Mouse (Mus musculus) hindbrain, embryonic 12.5 days (tissue): ENCODE measurements around the gene Aldh6a1. TPM values are rescaled to one million over a fixed set of nuclear protein-coding genes. Genes with fewer than 3 reads are reported as not detected.

Experiments
- ATAC-seq: fragments of 200-750 bp; cut with Nextera tagmentation; 2 replicates; pipeline ENCODE4 v1.8.0; 2017; ENCODE audit warnings: moderate TSS enrichment; ENCODE audit not compliant: low FRiP score
- H3K27ac ChIP-seq: fragments of 300-500 bp; sonication (generic); 2 replicates; pipeline ENCODE4 v1.5.1; 2016; ENCODE audit warnings: mild to moderate bottlenecking
- H3K27me3 ChIP-seq: fragments of 300-500 bp; sonication (generic); 2 replicates; pipeline ENCODE4 v1.6.1; 2016; ENCODE audit warnings: mild to moderate bottlenecking
- H3K36me3 ChIP-seq: fragments of 300-500 bp; sonication (generic); 2 replicates; pipeline ENCODE4 v1.6.1; 2016; ENCODE audit warnings: mild to moderate bottlenecking
- H3K4me1 ChIP-seq: fragments of 300-500 bp; sonication (generic); 2 replicates; pipeline ENCODE4 v1.6.1; 2016
- H3K4me2 ChIP-seq: fragments of 300-500 bp; sonication (generic); replicated peaks from 2 replicates; pipeline ENCODE4 v1.6.1; 2016; ENCODE audit warnings: mild to moderate bottlenecking
- H3K4me3 ChIP-seq: fragments of 300-500 bp; sonication (generic); 2 replicates; pipeline ENCODE4 v1.5.1; 2016; ENCODE audit warnings: mild to moderate bottlenecking
- H3K9ac ChIP-seq: fragments of 300-500 bp; sonication (generic); 2 replicates; pipeline ENCODE4 v1.6.1; 2016; ENCODE audit warnings: mild to moderate bottlenecking, moderate library complexity
- H3K9me3 ChIP-seq: fragments of 300-500 bp; sonication (generic); replicated peaks from 2 replicates; pipeline ENCODE4 v1.6.1; 2016; ENCODE audit warnings: mild to moderate bottlenecking
- WGBS: fragments of 180-500 bp; shearing (Covaris S2); methylation state at CpG from one replicate; pipeline ENCODE4 v1.1.7; 2016; 5-methylcytosine and 5-hydroxymethylcytosine counted together
- polyA plus RNA-seq: library from polyadenylated mRNA; unstranded; fragments of >200 nt; fragmentation: Nextera tagmentation; extraction: Ambion mirVana; gene quantifications from 2 replicates; pipeline ENCODE4 v1.2.1, GENCODE M21; 2016

Gene Aldh6a1
- polyA plus RNA-seq, 1 experiment from 2014 or later = 32.6 TPM

DNA sequence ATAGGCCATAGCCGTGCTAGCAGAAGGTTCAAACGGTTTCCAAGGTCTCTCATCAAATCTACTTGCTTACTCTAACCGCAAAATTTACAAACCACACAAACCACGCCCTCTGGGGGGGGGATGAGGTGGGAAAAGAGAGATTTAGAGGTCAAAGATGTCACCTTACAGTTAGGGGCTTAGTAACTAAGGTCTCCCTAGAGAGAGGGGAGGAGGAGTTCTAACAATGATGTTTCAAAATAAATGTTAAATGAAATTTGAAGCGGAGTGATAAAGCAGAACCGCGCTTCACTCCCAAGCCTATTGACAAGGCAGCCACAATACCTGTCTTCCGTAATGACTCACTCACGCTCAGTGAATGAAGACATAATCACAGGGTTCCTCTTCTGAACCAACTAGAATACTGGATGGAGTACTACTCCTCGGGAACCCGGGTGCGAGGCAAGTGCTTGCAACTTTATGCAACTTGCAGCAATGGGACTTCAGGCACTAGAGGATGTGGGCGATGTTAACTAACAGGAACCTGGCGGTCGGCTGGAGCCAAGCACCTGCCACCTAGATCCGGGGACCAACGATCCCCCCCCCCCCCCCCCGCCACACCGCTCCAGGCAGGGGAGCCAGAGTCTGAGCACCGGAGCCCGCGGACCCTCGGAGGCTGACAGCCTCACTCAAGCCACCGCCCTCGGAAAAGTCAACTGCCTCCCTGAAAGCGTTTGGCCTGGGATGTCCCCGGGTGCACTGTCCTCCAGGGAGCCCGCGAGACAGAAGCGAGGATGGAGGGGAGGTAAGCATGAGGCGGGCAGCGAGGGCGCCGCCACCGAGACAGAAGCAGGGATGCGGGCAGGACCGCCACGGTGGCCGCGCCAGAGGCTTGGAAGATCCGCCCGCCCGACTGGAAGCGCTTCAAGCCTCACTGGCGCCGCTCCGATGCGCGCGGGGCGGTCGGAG, 42.7 kb downstream of the Aldh6a1 start:
- peak; percentile 78 for ATAC-seq
- H3K27ac ChIP-seq = peak overlapping the region; percentile 88

DNA sequence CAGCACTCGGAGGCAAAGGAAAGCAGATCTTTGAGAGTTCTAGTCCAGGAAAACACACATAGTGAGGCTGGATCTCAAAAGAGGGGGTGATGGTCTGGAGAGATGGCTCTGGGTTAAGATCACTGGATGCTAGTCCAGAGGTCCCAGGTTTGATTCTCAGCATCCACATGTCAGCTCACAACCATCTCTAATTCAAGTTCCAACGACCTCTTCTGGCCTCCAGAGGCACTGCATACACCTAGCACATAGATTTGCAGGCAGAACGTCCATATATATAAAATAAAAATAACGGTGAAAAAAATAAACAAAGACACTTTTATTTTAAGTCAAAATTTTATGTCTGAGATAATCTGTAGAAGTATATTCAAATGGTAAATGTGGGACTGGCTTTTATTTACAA, 43.5 kb downstream of the Aldh6a1 start:
- Histone ChIP-seq H3K9ac (no peak overlapping the region), H3K4me1 (peaks cover 13% of the 10 kb centered on the region), H3K27me3 (0 out of 2 replicates have a peak, but pooled peaks cover 2% of the 10 kb centered on the region), H3K4me2 (no peak overlapping the region), H3K36me3 (no peaks in the 10 kb centered on the region), H3K27ac (no peak overlapping the region), H3K4me3 (no peak overlapping the region), H3K9me3 (no peaks in the 10 kb centered on the region)
- no peak for ATAC-seq
- WGBS = 64% methylated on average over 4 of the region's 4 CpGs

More for the DNA sequence above, 42.7 kb downstream of the Aldh6a1 start:
- peaks cover 13% of the 10 kb centered on the region for H3K4me1 ChIP-seq
- no peaks in the 10 kb centered on the region for H3K36me3 ChIP-seq
- H3K4me3 ChIP-seq = peak overlapping the region; percentile 81
- 2% methylated on average over 51 of the region's 52 CpGs for WGBS
- 0 out of 2 replicates have a peak, but pooled peaks cover 2% of the 10 kb centered on the region for H3K27me3 ChIP-seq
- H3K4me2 ChIP-seq = peak overlapping the region; percentile 93
- H3K9me3 ChIP-seq = no peaks in the 10 kb centered on the region
- H3K9ac ChIP-seq = peak overlapping the region; percentile 84

DNA sequence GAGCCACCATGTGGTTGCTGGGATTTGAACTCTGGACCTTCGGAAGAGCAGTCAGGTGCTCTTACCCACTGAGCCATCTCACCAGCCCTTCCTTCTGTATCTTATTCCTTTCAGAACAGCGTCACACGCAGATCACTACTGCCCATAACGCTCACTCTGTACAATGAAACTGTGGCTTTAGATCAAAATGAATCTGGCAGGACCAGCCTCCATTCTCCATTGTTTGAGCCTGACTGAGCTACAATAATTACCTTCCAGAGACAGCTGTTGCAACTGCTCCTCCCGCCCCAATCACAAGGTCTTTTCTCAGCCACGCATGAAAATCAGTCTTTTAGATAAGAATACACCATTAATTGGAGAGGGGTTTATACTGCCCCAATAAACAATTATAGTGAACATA, 46.3 kb downstream of the Aldh6a1 start:
- Histone ChIP-seq H3K36me3 (no peaks in the 10 kb centered on the region), H3K9me3 (no peaks in the 10 kb centered on the region), H3K27ac (no peak overlapping the region), H3K4me3 (no peak overlapping the region), H3K4me1 (peaks cover 13% of the 10 kb centered on the region), H3K27me3 (0 out of 2 replicates have a peak, but pooled peaks cover under 1% of the 10 kb centered on the region), H3K9ac (no peak overlapping the region), H3K4me2 (no peak overlapping the region)
- WGBS = 79% methylated on average over 6 of the region's 6 CpGs
- no peak for ATAC-seq

DNA sequence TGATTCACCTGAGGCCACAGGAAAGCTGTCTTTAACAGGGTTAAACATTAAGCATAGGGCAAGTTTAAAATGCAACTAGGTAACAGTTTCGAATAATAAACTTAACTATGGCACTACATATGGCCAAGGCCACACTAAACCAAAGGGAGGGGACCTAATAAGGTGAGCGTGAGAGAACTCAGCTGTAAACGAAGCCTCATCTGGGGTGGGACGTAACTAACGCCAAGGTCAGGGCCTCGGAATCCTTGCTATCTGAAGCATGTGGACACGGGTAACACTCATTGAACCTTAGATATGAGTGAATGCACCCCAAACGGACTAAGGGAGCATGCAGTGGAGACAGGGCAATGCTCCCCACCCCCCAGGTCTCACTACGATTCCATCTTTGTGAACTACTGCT, 47.9 kb downstream of the Aldh6a1 start:
- no peak overlapping the region for H3K4me2 ChIP-seq
- no peak overlapping the region for H3K4me3 ChIP-seq
- no peak for ATAC-seq
- H3K27me3 ChIP-seq = no peaks in the 10 kb centered on the region
- H3K9ac ChIP-seq = no peak overlapping the region
- H3K27ac ChIP-seq = no peak overlapping the region
- WGBS = 83% methylated on average over 9 of the region's 9 CpGs
- H3K9me3 ChIP-seq = no peaks in the 10 kb centered on the region
- H3K4me1 ChIP-seq = peaks cover 4% of the 10 kb centered on the region
- H3K36me3 ChIP-seq = no peaks in the 10 kb centered on the region

DNA sequence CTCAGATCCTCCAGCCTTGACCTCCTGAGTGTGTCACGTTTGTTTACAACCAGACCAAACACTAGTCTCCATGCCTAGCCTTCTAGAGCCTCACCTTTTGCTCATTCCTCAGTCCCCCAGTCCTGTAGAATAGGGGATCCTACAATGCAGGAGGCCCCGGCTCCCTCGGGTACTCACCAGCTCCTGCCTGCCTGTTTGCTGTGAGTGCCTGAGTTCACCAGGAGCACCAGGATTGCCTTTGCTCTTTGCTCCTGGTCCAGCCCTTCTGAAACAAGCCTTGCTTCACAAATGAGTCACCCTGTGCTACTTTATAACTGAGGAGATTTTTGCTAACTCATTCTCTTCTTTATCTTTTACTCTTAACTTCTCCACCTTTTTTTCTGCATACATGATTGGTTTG, 50.2 kb downstream of the Aldh6a1 start:
- no peak for ATAC-seq
- 0 out of 2 replicates have a peak, but pooled peaks cover 5% of the 10 kb centered on the region for H3K36me3 ChIP-seq
- H3K4me3 ChIP-seq = no peak overlapping the region
- H3K4me2 ChIP-seq = no peak overlapping the region
- H3K9me3 ChIP-seq = no peaks in the 10 kb centered on the region
- no peak overlapping the region for H3K27ac ChIP-seq
- no peak overlapping the region for H3K9ac ChIP-seq
- no peaks in the 10 kb centered on the region for H3K4me1 ChIP-seq
- 78% methylated on average over 3 of the region's 3 CpGs for WGBS
- H3K27me3 ChIP-seq = no peaks in the 10 kb centered on the region

DNA sequence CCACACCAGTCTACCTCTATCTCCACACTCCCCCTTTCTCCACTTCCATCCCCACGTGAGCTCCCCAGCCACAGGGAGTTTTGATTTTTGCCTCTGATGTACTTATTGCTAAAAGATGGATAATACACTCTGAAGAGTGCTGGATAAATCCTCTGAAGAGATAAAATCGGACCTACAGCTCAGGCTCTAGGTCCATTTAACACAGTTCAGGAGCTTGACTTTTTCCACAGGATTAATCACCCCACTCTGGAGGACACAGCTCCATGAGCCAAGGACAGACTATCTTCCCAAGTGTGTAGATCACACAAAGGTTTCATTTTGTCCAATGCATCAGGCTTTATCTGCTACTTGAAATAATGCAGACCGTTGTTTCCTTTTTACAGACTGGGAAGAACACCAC, 50.7 kb downstream of the Aldh6a1 start:
- Histone ChIP-seq H3K27ac (no peak overlapping the region), H3K36me3 (0 out of 2 replicates have a peak, but pooled peaks cover 5% of the 10 kb centered on the region), H3K4me1 (no peaks in the 10 kb centered on the region), H3K9me3 (no peaks in the 10 kb centered on the region), H3K4me3 (no peak overlapping the region), H3K4me2 (no peak overlapping the region), H3K9ac (no peak overlapping the region), H3K27me3 (no peaks in the 10 kb centered on the region)
- 88% methylated on average over 3 of the region's 3 CpGs for WGBS
- no peak for ATAC-seq

DNA sequence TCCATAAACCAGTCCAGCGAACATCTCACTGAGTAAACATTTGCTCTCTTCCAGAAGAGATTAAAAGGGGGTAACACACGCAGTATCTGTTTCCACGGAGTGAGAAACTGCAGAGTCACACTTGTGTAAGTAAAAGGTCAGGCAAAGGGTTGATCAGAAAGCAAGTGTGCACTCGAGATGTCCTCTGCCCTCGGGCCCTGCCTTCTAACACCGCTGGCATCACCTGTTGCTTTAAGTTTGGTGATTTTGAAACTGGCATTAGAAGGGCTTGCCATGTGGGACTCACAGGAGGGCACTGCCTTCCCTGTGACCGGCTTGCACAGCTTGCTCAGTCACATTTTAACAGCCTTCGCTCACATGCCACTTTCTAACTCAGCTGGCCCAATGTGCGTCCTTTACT, 51.1 kb downstream of the Aldh6a1 start:
- Histone ChIP-seq H3K9me3 (no peaks in the 10 kb centered on the region), H3K4me2 (no peak overlapping the region), H3K4me1 (no peaks in the 10 kb centered on the region), H3K9ac (no peak overlapping the region), H3K27ac (no peak overlapping the region), H3K4me3 (no peak overlapping the region), H3K36me3 (0 out of 2 replicates have a peak, but pooled peaks cover 5% of the 10 kb centered on the region), H3K27me3 (no peaks in the 10 kb centered on the region)
- no peak for ATAC-seq
- 81% methylated on average over 9 of the region's 9 CpGs for WGBS

DNA sequence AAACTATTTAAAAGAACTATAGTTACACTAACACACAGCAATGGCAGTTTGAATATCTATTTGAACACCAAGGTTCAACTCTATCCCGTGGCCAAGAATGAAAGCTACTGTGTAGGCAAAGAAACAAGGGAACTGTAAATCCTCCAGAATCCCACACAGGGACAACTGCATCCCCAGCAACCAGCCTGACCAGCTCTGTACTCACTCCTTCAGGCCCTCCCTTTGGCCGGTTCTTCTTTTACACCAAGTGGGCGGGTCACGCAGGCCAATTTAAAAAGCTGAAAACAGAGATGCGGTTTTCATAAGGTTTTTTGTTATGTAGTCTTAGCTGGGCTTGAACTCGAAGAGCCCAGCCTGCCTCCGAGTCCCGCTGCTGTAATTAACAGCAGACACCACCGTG, 51.7 kb downstream of the Aldh6a1 start:
- 83% methylated on average over 9 of the region's 9 CpGs for WGBS
- H3K9ac ChIP-seq = no peak overlapping the region
- no peak overlapping the region for H3K4me3 ChIP-seq
- 0 out of 2 replicates have a peak, but pooled peaks cover 5% of the 10 kb centered on the region for H3K36me3 ChIP-seq
- no peaks in the 10 kb centered on the region for H3K9me3 ChIP-seq
- H3K4me1 ChIP-seq = no peaks in the 10 kb centered on the region
- H3K4me2 ChIP-seq = no peak overlapping the region
- no peak for ATAC-seq
- no peaks in the 10 kb centered on the region for H3K27me3 ChIP-seq
- no peak overlapping the region for H3K27ac ChIP-seq

DNA sequence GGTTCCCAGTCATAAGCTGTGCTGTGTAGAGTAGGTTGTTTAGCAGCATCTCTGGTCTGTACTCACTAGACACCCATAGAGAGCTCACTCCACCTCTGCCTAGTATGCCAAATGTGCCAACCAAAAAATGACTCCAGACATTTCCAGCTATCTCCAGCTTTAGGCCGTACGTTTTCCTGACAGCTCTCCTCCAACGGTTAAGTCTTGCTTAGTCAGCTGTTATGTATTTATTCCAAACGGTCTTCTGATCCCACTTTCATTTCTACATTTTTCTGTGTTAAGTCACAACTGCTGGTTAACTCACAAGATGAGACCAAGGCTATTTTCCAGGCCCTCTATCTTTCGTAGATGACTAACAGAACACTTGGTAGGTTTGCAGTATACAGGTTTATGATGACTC, 52.2 kb downstream of the Aldh6a1 start:
- no peak overlapping the region for H3K9ac ChIP-seq
- H3K27ac ChIP-seq = no peak overlapping the region
- H3K4me3 ChIP-seq = no peak overlapping the region
- 0 out of 2 replicates have a peak, but pooled peaks cover 5% of the 10 kb centered on the region for H3K36me3 ChIP-seq
- ATAC-seq = no peak
- no peaks in the 10 kb centered on the region for H3K4me1 ChIP-seq
- H3K9me3 ChIP-seq = no peaks in the 10 kb centered on the region
- 88% methylated on average over 5 of the region's 5 CpGs for WGBS
- no peaks in the 10 kb centered on the region for H3K27me3 ChIP-seq
- no peak overlapping the region for H3K4me2 ChIP-seq

DNA sequence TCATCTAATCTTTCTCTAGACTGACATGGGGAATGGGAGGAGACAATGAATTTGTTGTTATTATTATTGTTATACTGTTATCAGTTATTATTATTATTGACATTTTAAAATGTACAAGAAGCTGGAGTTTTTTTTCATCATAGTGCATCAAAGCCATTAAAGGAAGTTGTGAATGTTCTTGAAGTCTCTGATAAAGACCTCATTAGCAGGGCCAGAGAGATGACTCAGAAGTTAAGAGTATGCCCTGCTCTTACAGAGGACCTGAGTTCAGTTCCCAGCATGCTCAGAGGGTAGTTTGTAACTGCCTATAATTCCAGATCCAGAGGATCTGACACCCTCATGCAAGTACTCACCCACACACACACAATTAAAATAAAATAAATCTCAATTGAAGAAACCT, 53.1 kb downstream of the Aldh6a1 start:
- Histone ChIP-seq H3K27ac (no peak overlapping the region), H3K4me2 (no peak overlapping the region), H3K4me3 (no peak overlapping the region), H3K27me3 (no peaks in the 10 kb centered on the region), H3K9ac (no peak overlapping the region), H3K4me1 (no peaks in the 10 kb centered on the region), H3K36me3 (0 out of 2 replicates have a peak, but pooled peaks cover 5% of the 10 kb centered on the region), H3K9me3 (no peaks in the 10 kb centered on the region)
- ATAC-seq = no peak

DNA sequence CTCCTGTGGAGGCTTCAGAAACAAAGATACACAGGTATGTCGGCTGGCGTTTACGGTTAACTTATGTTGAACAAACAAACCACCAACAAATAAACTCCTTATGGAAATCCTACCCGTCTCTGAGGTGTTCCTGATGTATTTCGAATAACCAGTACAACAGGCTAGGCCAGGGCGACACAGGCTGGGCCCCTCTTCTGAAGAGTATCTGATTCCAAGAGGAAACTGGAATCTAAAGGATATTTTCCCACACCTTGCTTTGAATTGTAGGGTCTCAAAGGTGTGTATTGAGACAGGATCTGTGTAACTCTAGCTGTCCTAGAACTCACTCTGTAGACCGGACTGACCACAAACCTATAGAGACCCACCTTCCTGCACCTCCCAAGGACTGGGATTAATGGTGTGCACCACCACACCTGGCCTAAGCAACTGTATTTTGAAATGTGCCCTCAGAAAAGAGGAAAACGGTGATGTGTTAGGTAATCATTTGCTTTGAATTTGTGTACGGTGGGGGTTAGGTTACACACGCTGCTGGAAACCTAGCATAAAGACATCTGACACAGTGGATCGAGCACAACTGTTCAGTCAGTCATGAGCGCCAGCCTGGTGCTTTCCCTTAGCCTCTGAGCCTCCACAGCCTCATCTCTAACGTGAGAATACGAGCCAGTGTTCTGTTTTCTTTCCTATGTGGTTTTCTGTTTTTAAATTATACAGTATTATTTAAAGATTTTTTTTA, 53.7 kb downstream of the Aldh6a1 start:
- no peak overlapping the region for H3K4me3 ChIP-seq
- 0 out of 2 replicates have a peak, but pooled peaks cover 5% of the 10 kb centered on the region for H3K36me3 ChIP-seq
- H3K9ac ChIP-seq = no peak overlapping the region
- no peak for ATAC-seq
- WGBS = 88% methylated on average over 14 of the region's 14 CpGs
- no peak overlapping the region for H3K4me2 ChIP-seq
- H3K9me3 ChIP-seq = no peaks in the 10 kb centered on the region
- no peak overlapping the region for H3K27ac ChIP-seq
- H3K4me1 ChIP-seq = no peaks in the 10 kb centered on the region
- H3K27me3 ChIP-seq = no peaks in the 10 kb centered on the region

DNA sequence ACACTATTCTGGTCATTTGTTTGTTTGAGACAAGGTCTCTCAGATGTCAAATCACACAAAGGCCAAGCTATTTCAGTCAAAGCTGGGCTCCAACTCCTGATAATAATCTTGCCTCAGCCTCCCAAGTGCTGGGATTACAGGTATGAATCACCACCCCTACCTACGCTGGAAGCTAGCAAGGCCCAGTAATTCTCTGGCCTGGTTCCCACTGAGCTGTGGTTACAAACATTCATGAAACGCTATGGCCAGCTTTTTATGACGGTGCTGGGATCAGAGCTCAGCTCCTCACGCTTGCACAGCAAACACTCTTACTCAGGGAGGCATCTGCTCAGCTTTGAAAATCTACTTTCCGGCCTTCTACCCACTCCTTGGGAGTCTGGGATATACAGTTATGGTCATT, 57.0 kb downstream of the Aldh6a1 start:
- H3K27ac ChIP-seq = no peak overlapping the region
- no peaks in the 10 kb centered on the region for H3K4me1 ChIP-seq
- H3K9me3 ChIP-seq = no peaks in the 10 kb centered on the region
- H3K9ac ChIP-seq = no peak overlapping the region
- no peak overlapping the region for H3K4me2 ChIP-seq
- 0 out of 2 replicates have a peak, but pooled peaks cover 5% of the 10 kb centered on the region for H3K36me3 ChIP-seq
- H3K4me3 ChIP-seq = no peak overlapping the region
- no peaks in the 10 kb centered on the region for H3K27me3 ChIP-seq
- ATAC-seq = no peak
- WGBS = 94% methylated on average over 5 of the region's 5 CpGs
